Mouse (Mus musculus): ENCODE data around the gene Spire2.
A peak's percentile ranks its signal among the peaks of the same experiment; 100 is the strongest.

Spire2 gene

GRCm38 (mm10) chr8:123334467-123334866 lies 2.0 kb downstream of the Spire2 start:
- DNase-seq (ENCODE audit: low spot score in 2 of 2): no peak

- no peak for DNase-seq (ENCODE audit: low spot score in 2 of 2)
Measured at GRCm38 (mm10) chr8:123337475-123337874, 5.0 kb downstream of the Spire2 start.

DNA sequence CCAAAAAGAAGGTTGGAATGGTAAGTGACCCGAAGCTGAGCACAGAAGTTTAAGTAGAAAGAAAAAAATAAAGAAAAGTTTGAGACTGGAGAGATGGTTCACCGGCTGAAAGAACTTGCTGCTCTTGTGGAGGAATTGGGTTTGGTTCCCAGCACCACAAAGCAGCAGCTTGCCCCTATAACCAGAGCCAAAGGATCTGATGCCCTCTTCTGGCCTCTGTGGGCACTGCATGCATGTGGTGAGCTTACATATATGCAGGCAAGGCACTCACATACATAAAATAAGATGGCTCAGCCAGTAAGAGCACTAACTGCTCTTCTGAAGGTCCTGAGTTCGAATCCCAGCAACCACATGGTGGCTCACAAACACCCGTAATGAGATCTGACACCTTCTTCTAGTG lies 7.6 kb downstream of the Spire2 start:
- DNase-seq (ENCODE audit: low spot score in 2 of 2): no peak

- DNase-seq (ENCODE audit: low spot score in 2 of 2): no peak
Measured at GRCm38 (mm10) chr8:123341040-123342015, 8.8 kb downstream of the Spire2 start.

- no peak for DNase-seq (ENCODE audit: low spot score in 2 of 2)
Measured at GRCm38 (mm10) chr8:123342253-123342652, 9.7 kb downstream of the Spire2 start.

GRCm38 (mm10) chr8:123342911-123343310 lies 10.4 kb downstream of the Spire2 start:
- DNase-seq (ENCODE audit: low spot score in 2 of 2): no peak

DNA sequence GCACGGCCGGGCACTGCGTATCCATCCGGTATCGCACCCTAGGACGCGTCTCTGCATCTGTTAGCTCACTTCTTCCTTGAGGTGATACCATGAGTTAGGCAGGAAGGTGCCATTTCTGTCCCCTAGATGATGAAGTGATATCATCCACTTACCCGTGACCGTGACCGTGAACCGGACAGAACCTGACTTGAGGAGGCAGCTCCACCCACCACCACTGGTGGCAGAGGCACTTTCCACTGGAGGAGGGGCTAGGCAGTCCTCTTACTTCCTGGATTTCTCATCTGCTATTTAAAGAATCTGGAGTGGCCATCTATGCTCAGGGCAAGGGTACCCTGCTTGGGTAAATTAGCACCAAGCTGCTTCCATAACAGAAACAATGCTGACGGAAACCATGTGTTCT lies 10.9 kb downstream of the Spire2 start:
- no peak for DNase-seq (ENCODE audit: low spot score in 2 of 2)

DNA sequence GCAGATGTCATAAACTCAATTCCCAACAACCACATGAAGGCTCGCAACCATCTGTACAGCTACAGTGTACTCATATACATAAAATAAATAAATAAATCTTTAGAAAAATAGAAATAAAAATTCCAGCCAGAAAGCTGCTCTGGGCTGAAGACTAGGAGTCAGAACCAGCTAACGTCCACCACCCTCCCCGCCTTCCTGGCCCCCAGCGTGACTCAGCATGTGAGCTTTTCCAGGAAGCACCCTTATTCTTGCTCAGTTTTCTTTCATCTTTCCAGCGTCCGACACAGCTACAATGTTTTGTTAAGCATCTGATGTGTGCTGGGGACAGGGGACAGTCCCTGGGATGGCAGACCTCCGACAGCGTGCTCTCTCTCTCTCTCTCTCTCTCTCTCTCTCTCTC lies 12.6 kb downstream of the Spire2 start:
- no peak for DNase-seq (ENCODE audit: low spot score in 2 of 2)

- no peak for DNase-seq (ENCODE audit: low spot score in 2 of 2)
Measured at GRCm38 (mm10) chr8:123345856-123346255, 13.3 kb downstream of the Spire2 start.

DNA sequence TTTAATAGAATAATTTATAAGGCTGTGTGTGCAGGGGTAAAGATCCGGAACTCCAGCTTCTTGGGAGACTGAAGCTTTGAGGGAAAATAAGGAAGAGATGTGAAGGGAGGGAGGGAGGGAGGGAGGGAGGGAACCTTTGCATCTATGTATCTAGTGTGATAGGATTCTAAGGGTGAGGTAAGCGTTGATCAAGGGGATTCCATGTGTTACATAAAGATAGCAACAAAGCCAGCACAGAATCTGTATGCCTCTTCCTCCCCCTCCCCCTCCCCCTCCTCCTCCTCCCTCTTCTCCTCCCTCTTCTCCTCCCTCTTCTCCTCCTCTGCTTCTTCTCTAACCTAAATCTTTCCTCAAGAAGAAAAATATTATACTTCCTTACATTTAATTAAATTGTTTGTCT lies 14.8 kb downstream of the Spire2 start:
- DNase-seq (ENCODE audit: low spot score in 2 of 2): no peak

- peak in 1 of 2 experiments; percentile 31 for DNase-seq (ENCODE audit: low spot score in 2 of 2)
Measured at GRCm38 (mm10) chr8:123348237-123348843, 15.8 kb downstream of the Spire2 start.

DNA sequence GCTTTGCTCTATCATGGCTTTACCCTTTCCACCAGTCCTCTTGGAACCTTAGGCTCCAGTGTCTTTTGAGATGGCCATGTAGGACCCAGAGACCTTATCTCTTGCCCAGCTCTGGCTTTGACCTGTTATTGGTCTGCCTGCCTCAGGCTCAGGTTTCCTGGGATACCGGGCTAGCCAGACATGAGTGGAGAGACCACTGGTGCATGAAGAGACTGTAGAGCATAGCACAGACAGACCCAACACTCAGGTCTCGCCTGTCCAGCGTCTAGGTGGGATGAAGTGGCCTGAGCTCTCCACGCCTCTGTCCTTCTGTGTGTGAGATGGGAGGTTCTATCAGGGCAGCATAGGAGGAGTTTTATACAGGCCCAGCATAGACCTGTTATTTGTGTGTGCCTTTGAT lies 16.6 kb downstream of the Spire2 start:
- DNase-seq (ENCODE audit: low spot score in 2 of 2): no peak

GRCm38 (mm10) chr8:123352118-123352517 lies 19.6 kb downstream of the Spire2 start:
- DNase-seq (ENCODE audit: low spot score in 2 of 2): no peak

GRCm38 (mm10) chr8:123352786-123353185 lies 20.3 kb downstream of the Spire2 start:
- peak in 1 of 2 experiments; percentile 49 for DNase-seq (ENCODE audit: low spot score in 2 of 2)

GRCm38 (mm10) chr8:123353216-123353615 lies 20.7 kb downstream of the Spire2 start:
- DNase-seq (ENCODE audit: low spot score in 2 of 2): no peak

- peak; percentile 83 to 90 for DNase-seq (ENCODE audit: low spot score in 2 of 2)
Measured at GRCm38 (mm10) chr8:123361082-123361739, 28.7 kb downstream of the Spire2 start.

DNA sequence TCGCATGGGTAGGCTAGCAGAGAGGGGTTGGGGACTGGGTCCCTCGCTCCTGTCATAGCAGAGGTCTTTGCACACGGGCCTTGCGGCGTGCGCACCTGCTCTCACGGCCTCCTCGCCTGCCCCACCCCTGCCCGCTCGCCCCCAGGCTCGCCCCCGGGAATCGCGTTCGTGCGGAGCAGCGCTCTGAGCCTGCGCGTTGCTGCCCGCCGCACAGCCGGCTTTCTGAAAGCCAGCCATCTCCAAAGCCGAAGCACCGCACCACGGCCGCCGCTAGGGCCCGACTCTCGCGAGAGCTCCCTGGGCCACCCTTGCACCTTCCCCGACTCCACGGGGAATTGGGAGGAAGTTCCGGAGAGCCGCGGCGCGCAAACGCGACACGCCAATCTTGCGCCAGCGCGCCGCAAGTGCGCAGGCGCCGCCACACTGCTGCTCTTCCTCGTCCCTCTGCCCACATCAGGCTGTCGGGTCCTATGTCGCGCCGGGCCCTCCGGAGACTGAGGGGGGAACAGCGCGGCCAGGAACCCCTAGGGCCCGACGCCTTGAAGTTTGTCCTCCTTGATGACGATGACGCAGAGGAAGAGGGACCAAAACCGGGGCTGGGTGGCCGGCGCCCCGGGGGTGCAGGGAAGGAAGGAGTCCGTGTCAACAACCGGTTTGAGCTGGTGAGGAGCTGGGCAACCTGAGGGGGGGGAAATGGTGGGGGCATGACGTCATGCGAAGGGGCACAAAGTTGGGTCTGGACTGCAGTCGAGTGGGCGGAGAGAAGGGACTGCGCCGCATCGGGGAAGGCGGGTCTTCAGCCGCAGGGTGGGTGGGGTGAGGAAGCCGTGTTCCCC lies 41.1 kb downstream of the Spire2 start, which contains the start of gene Tcf25:
Gene Tcf25, plus strand, starts transcription at position 351 of the 836 bp plus-strand sequence.
- peak; percentile 95 to 96 for DNase-seq (ENCODE audit: low spot score in 2 of 2)

- DNase-seq (ENCODE audit: low spot score in 2 of 2): peak; percentile 92 to 93
Measured at GRCm38 (mm10) chr8:123374239-123374578, 41.7 kb downstream of the Spire2 start.

DNA sequence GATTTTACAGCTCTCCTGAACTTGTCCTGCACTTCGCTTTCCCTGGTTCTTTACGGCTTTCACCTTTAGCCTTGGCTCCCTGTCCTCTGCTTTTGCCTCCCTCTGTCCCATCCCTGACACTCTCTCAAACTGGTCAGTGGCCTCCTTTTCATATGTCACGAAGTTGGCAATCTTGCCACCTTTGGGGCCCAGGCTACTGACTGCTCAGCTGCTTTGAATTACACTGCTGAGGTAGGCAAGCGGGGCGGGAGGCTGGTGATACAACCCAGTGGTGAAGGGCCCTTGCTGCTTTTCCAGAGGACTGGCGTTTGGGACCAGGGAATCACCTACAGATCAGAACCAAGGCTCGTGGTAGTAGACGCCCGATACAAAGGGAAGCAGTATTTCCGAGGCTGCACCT lies 43.2 kb downstream of the Spire2 start:
- DNase-seq (ENCODE audit: low spot score in 2 of 2): no peak

DNA sequence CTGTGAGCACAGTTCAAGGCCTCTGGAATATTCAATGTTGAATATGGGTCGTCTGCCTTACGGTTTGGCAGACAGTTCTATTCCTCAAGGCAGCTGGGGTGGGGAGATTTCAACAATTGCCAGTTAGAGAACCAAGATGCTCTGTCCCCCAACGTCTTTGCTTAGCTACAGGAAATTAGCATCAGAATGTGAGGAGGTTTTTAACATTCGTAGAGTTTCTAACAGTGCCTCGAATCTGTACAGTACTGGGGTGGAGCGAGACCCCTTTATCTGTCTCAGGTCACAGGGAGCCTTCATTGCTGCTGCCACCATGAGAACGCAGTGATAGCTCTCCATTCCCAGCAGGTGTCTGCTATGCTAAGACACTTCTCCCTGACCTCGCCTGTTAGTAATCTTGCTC lies 43.6 kb downstream of the Spire2 start:
- DNase-seq (ENCODE audit: low spot score in 2 of 2): no peak

DNA sequence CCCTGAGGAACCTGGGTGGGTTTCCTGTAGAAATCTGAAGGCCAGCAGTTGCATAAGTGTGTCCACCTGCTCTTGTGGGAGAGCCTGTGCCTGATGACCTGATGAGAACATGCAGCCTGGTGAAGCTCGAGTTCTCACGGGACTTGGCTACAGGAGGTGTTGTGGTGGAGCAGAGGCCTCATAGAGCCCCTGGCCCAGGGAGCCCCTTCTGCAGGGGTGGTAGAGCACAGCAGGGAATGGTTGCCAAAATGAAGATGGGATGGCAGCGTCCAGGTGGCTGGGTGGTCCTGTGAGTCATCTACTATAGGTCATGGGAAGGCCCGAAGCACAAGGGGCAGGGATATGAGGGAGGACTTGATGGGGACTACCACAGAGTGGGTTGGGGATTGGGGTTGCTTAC lies 49.2 kb downstream of the Spire2 start:
- no peak for DNase-seq (ENCODE audit: low spot score in 2 of 2)

- DNase-seq (ENCODE audit: low spot score in 2 of 2): no peak
Measured at GRCm38 (mm10) chr8:123382516-123382915, 50.0 kb downstream of the Spire2 start.

Measured in frontal cortex, postnatal 36 days (tissue).